Mouse (Mus musculus): ENCODE measurements around the gene Elf2.

- TF ChIP-seq GATA1 (IDR thresholded peaks at IDR 0.05; ENCODE audit: borderline replicate concordance, low read length) (no peak), FLI1 (IDR thresholded peaks at IDR 0.05; ENCODE audit: low read length) (no peak)
These were observed 85.7 kb downstream of the Elf2 start for GRCm38 (mm10) chr3:51254784-51255183.

All from megakaryocyte, embryonic 14.5 days (primary cell).